8 mouse cellular contexts compared by ENCODE assay signal in the genomic region with DNA sequence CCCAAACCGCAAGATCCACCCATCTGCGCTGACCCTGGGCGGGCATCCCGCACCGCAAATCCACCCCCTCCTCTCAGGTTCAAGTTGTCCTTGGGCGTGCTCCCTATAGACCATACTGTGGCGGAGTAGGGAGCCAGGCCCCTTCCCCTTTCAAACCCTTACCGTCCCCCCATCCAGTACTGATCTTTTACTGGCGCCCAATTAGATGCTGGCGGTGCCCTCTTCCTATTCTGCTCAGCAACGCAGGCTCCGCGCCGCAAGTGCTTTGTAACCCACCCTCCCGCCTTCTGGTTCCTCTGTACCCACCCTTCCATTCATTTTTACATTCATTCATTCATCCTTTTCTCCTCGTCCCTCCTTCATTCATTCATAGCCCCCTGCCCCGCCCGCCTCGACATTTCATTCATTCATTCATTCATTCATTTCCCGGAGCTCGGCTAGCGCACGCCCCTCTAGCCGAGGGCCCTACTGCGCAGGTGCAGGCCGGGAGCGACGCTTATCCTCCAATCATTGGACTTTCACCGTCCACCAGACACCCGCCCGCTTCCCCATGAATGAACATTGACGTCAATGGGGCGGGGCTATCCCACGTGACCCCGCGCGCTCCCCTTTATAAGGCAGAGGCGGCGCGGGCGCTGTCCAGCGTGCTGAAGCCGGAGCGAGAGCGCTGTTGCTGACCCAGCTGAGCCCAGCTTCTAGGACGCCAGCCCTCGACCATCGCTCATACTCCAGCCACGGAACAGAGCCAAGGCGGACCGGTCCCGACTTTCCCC. TPM values are rescaled to one million over a fixed set of nuclear protein-coding genes. Genes with fewer than 3 reads are reported as not detected.
DNase-seq lines count a peak whose midpoint lies in the region; ATAC-seq lines count a peak whose summit lies in the region.

No protein-coding gene starts in this region.

- H3K4me3 ChIP-seq in embryonic facial prominence, embryonic 11.5 days (ENCODE audit: low read depth, low read length): peak overlapping the region; percentile 16
- peak overlapping the region; percentile 31 for H3K4me3 ChIP-seq in midbrain, embryonic 11.5 days (ENCODE audit: low read depth, low read length)

- peak; percentile 27; the same call in 1 of the 2 replicates for ATAC-seq in embryonic facial prominence, embryonic 11.5 days (replicated peaks; ENCODE audit: insufficient number of reproducible peaks, low FRiP score, low TSS enrichment, low read depth)
- ATAC-seq in midbrain, embryonic 11.5 days (ENCODE audit: low FRiP score): peak; percentile 77

- no peaks in the 10 kb centered on the region for H3K9me3 ChIP-seq in embryonic facial prominence, embryonic 11.5 days (replicated peaks; ENCODE audit: control insufficient read depth, low read length)
- H3K9me3 ChIP-seq in midbrain, embryonic 11.5 days (ENCODE audit: control insufficient read depth, low read length): no peaks in the 10 kb centered on the region

- WGBS in embryonic facial prominence, embryonic 11.5 days: under 1% methylated on average over 52 of the region's 52 CpGs
- under 1% methylated on average over 52 of the region's 52 CpGs for WGBS in midbrain, embryonic 11.5 days

- H3K27me3 ChIP-seq in embryonic facial prominence, embryonic 11.5 days (ENCODE audit: control insufficient read depth, insufficient read depth, low read length): peaks cover 60% of the 10 kb centered on the region
- peaks cover 66% of the 10 kb centered on the region for H3K27me3 ChIP-seq in midbrain, embryonic 11.5 days (ENCODE audit: control insufficient read depth, insufficient read depth, low read length)

- intact Hi-C loops in left cerebral cortex, postnatal 4 days (cut with DNase I): loop anchor here (5.0 kb wide), 1 partner anchor 257 kb away; a partner anchor contains a TSS

- no peak overlapping the region for H3K27ac ChIP-seq in embryonic facial prominence, embryonic 11.5 days (replicated peaks; ENCODE audit: low read depth, low read length)
- no peak overlapping the region for H3K27ac ChIP-seq in midbrain, embryonic 11.5 days (ENCODE audit: low read depth, low read length)

- peaks cover 11% of the 10 kb centered on the region; the same call in 1 of the 2 replicates for H3K4me1 ChIP-seq in embryonic facial prominence, embryonic 11.5 days (ENCODE audit: control insufficient read depth, insufficient read depth, low read length)
- peaks cover 28% of the 10 kb centered on the region for H3K4me1 ChIP-seq in midbrain, embryonic 11.5 days (ENCODE audit: control insufficient read depth, insufficient read depth, low read length)

- no peaks in the 10 kb centered on the region for H3K36me3 ChIP-seq in embryonic facial prominence, embryonic 11.5 days (replicated peaks; ENCODE audit: control insufficient read depth, insufficient read depth, low read depth, low read length)
- no peaks in the 10 kb centered on the region for H3K36me3 ChIP-seq in midbrain, embryonic 11.5 days (ENCODE audit: control insufficient read depth, insufficient read depth, low read length)

- DNase-seq in adrenal gland, postnatal 25 days: peak; percentile 97
- peak; percentile 98 for DNase-seq in embryonic facial prominence, embryonic 11.5 days (ENCODE audit: low spot score)
- DNase-seq in heart, adult 11 months: peak; percentile 99
- DNase-seq in kidney, adult 11 months: peak; percentile 92
- DNase-seq in left cerebral cortex, postnatal 4 days: peak; percentile 97
- DNase-seq in midbrain, embryonic 11.5 days (ENCODE audit: low spot score, missing footprints): peak; percentile 100
- peak; percentile 97 for DNase-seq in right cerebral cortex, postnatal 4 days
- peak; percentile 93 for DNase-seq in yolk sac, embryonic 10.5 days (ENCODE audit: low spot score)

- no peak overlapping the region for H3K9ac ChIP-seq in embryonic facial prominence, embryonic 11.5 days (replicated peaks; ENCODE audit: low read length)
- H3K9ac ChIP-seq in midbrain, embryonic 11.5 days (ENCODE audit: low read length): peak overlapping the region; percentile 11; the same call in 1 of the 2 replicates

- H3K4me2 ChIP-seq in embryonic facial prominence, embryonic 11.5 days (ENCODE audit: low read depth, low read length): peak overlapping the region; percentile 35
- peak overlapping the region; percentile 52 for H3K4me2 ChIP-seq in midbrain, embryonic 11.5 days

RNA-seq across cellular contexts. Expression of a gene that starts 3.6 kb away (rescaled TPM):
- total RNA-seq in adrenal gland, postnatal 25 days (2021): 7.4 and 11.0 TPM in 2 replicates
- polyA plus RNA-seq in embryonic facial prominence, embryonic 11.5 days (2014; fragmentation: Nextera tagmentation; extraction: Ambion mirVana): 0.68 and 0.72 TPM in 2 replicates
- 10 to 100 TPM; 48.5 to 78.9 TPM for total RNA-seq in left cerebral cortex, postnatal 4 days (2021)
- 0.40 and 0.59 TPM in 2 replicates for polyA plus RNA-seq in midbrain, embryonic 11.5 days (2014; fragmentation: Nextera tagmentation; extraction: Ambion mirVana)

RNA-seq across cellular contexts. Expression of a gene that starts 16.1 kb away (rescaled TPM):
- total RNA-seq in adrenal gland, postnatal 25 days (2021): 97.4 and 117 TPM in 2 replicates
- polyA plus RNA-seq in embryonic facial prominence, embryonic 11.5 days (2014; fragmentation: Nextera tagmentation; extraction: Ambion mirVana): 144 and 159 TPM in 2 replicates
- 100 to 1,000 TPM; 193 to 208 TPM for total RNA-seq in left cerebral cortex, postnatal 4 days (2021)
- polyA plus RNA-seq in midbrain, embryonic 11.5 days (2014; fragmentation: Nextera tagmentation; extraction: Ambion mirVana): 176 and 192 TPM in 2 replicates

RNA-seq across cellular contexts. Expression of a gene that starts 42.0 kb away (rescaled TPM):
- total RNA-seq in adrenal gland, postnatal 25 days (2021): 74.8 and 85.9 TPM in 2 replicates
- 101 and 104 TPM in 2 replicates for polyA plus RNA-seq in embryonic facial prominence, embryonic 11.5 days (2014; fragmentation: Nextera tagmentation; extraction: Ambion mirVana)
- 10 to 100 TPM; 90.8 to 93.9 TPM for total RNA-seq in left cerebral cortex, postnatal 4 days (2021)
- 91.1 and 92.1 TPM in 2 replicates for polyA plus RNA-seq in midbrain, embryonic 11.5 days (2014; fragmentation: Nextera tagmentation; extraction: Ambion mirVana)

RNA-seq across cellular contexts. Expression of a gene that starts 42.2 kb away (rescaled TPM):
- 2.0 and 3.4 TPM in 2 replicates for total RNA-seq in adrenal gland, postnatal 25 days (2021)
- 0.17 TPM in 1 of 2 replicates, not detected in the other for polyA plus RNA-seq in embryonic facial prominence, embryonic 11.5 days (2014; fragmentation: Nextera tagmentation; extraction: Ambion mirVana)
- under 1 TPM; 0.60 TPM for total RNA-seq in left cerebral cortex, postnatal 4 days (2021)
- polyA plus RNA-seq in midbrain, embryonic 11.5 days (2014; fragmentation: Nextera tagmentation; extraction: Ambion mirVana): not detected in 2 replicates

RNA-seq across cellular contexts. Expression of a gene that starts 43.0 kb away (rescaled TPM):
- total RNA-seq in adrenal gland, postnatal 25 days (2021): 66.7 and 90.3 TPM in 2 replicates
- polyA plus RNA-seq in embryonic facial prominence, embryonic 11.5 days (2014; fragmentation: Nextera tagmentation; extraction: Ambion mirVana): 23.1 and 28.0 TPM in 2 replicates
- total RNA-seq in left cerebral cortex, postnatal 4 days (2021): 10 to 100 TPM; 46.7 to 52.1 TPM
- polyA plus RNA-seq in midbrain, embryonic 11.5 days (2014; fragmentation: Nextera tagmentation; extraction: Ambion mirVana): 21.4 and 23.1 TPM in 2 replicates
